Mouse (Mus musculus) midbrain, embryonic 11.5 days (tissue): ENCODE data around the gene Fstl1. TPM values are rescaled to one million over a fixed set of nuclear protein-coding genes. Genes with fewer than 3 reads are reported as not detected.

Source experiments
- ATAC-seq: fragments of 200-750 bp; cut with Nextera tagmentation; 2 replicates; pipeline ENCODE4 v1.8.0; 2017; ENCODE audit warnings: moderate TSS enrichment, moderate library complexity; ENCODE audit not compliant: low FRiP score
- DNase-seq: peaks from one replicate; pipeline ENCODE4 v3.0.0; 2015; ENCODE audit warnings: low spot score; ENCODE audit errors: missing footprints
- H3K27ac ChIP-seq: fragments of 300-500 bp; sonication (generic); 2 replicates; pipeline ENCODE4 v1.5.1; 2014; ENCODE audit warnings: low read depth, low read length
- H3K27me3 ChIP-seq: fragments of 300-500 bp; sonication (generic); 2 replicates; pipeline ENCODE4 v1.6.1; 2014; ENCODE audit warnings: mild to moderate bottlenecking, low read length, moderate library complexity, mixed read lengths; ENCODE audit not compliant: control insufficient read depth, insufficient read depth
- H3K36me3 ChIP-seq: fragments of 300-500 bp; sonication (generic); 2 replicates; pipeline ENCODE4 v1.6.1; 2014; ENCODE audit warnings: mild to moderate bottlenecking, low read length, moderate library complexity, mixed read lengths; ENCODE audit not compliant: control insufficient read depth, insufficient read depth
- H3K4me1 ChIP-seq: fragments of 300-500 bp; sonication (generic); 2 replicates; pipeline ENCODE4 v1.6.1; 2014; ENCODE audit warnings: low read length; ENCODE audit not compliant: control insufficient read depth, insufficient read depth
- H3K4me2 ChIP-seq: fragments of 300-500 bp; sonication (generic); 2 replicates; pipeline ENCODE4 v1.6.1; 2014; ENCODE audit warnings: mild to moderate bottlenecking, moderate library complexity
- H3K4me3 ChIP-seq: fragments of 300-500 bp; sonication (generic); 2 replicates; pipeline ENCODE4 v1.5.1; 2014; ENCODE audit warnings: low read depth, low read length
- H3K9ac ChIP-seq: fragments of 300-500 bp; sonication (generic); 2 replicates; pipeline ENCODE4 v1.6.1; 2014; ENCODE audit warnings: low read length
- H3K9me3 ChIP-seq: fragments of 300-500 bp; sonication (generic); 2 replicates; pipeline ENCODE4 v1.6.1; 2016; ENCODE audit warnings: low read length; ENCODE audit not compliant: control insufficient read depth
- WGBS: fragments of 180-500 bp; shearing (Covaris S2); extraction: QIAGEN DNeasy Blood & Tissue Kit; methylation state at CpG from one replicate; pipeline ENCODE4 v1.1.7; 2014; 5-methylcytosine and 5-hydroxymethylcytosine counted together
- polyA plus RNA-seq: library from polyadenylated mRNA; unstranded; fragments of >200 nt; fragmentation: Nextera tagmentation; extraction: Ambion mirVana; gene quantifications from 2 replicates; pipeline ENCODE4 v1.2.1, GENCODE M21; 2014

Fstl1 gene
- polyA plus RNA-seq, 1 experiment from 2014 or later, result 199 TPM

DNA sequence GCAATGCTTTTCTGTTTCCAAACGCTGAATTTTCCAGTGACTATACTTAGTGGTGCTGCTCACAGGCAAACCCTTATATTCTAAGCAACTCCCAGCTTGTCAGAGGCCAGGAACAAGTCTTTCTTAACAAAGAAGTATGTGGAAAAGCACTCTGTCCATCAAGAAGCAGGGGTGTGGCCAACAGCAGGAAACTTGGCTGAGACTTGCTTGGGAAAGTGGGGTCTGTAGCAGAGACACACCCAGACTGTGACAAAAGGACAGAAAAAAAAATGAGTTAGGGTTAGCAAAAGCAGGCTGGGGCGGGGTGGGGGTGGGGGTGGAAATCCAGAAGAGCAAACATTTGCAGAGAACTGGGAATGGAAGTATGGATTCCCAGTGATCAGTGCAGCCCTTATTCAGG is 23.8 kb upstream of the Fstl1 start:
- Histone ChIP-seq H3K27me3 (no peaks in the 10 kb centered on the region), H3K4me3 (no peak overlapping the region), H3K9me3 (no peaks in the 10 kb centered on the region), H3K4me1 (no peaks in the 10 kb centered on the region), H3K4me2 (no peak overlapping the region), H3K27ac (no peak overlapping the region), H3K9ac (no peak overlapping the region), H3K36me3 (no peaks in the 10 kb centered on the region)
- DNase-seq (no peak), ATAC-seq (no peak)
- 30% methylated on average over 2 of the region's 2 CpGs for WGBS

DNA sequence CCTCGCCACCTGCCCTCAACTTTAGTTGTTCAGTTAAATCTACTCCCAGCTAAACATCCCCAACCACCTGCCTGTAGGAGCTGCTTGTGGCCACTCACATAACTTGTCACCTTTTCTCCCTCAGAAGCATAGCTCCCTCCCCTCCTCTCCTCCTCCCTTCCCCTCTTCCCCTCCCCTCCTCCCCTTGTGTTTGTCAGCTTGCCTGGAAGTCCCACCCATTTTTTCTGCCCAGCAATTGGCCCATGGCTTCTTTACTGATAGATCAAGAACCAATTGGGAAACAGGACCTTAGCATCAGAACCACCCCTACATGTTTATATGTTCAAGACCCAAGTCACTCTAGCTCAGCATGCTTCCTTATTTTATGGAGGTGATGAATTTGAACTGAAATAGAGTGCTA is 22.9 kb upstream of the Fstl1 start:
- Histone ChIP-seq H3K4me2 (no peak overlapping the region), H3K9ac (no peak overlapping the region), H3K27ac (no peak overlapping the region), H3K9me3 (no peaks in the 10 kb centered on the region), H3K4me3 (no peak overlapping the region), H3K36me3 (no peaks in the 10 kb centered on the region), H3K4me1 (no peaks in the 10 kb centered on the region), H3K27me3 (no peaks in the 10 kb centered on the region)
- DNase-seq (peak; percentile 89), ATAC-seq (0 out of 2 replicates have a peak, but pooled peaks have one; percentile 40)
- 85% methylated on average over 1 of the region's 1 CpGs for WGBS

GRCm38 (mm10) chr16:37754483-37754882 is 22.2 kb upstream of the Fstl1 start:
- H3K4me3 ChIP-seq, result no peak overlapping the region
- WGBS, result 64% methylated on average over 4 of the region's 4 CpGs
- H3K9ac ChIP-seq, result no peak overlapping the region
- H3K9me3 ChIP-seq, result no peaks in the 10 kb centered on the region
- no peak for DNase-seq
- no peaks in the 10 kb centered on the region for H3K36me3 ChIP-seq
- ATAC-seq, result no peak
- H3K4me1 ChIP-seq, result no peaks in the 10 kb centered on the region
- H3K27ac ChIP-seq, result no peak overlapping the region
- H3K4me2 ChIP-seq, result no peak overlapping the region
- no peaks in the 10 kb centered on the region for H3K27me3 ChIP-seq

GRCm38 (mm10) chr16:37757223-37757622 is 19.4 kb upstream of the Fstl1 start:
- H3K4me1 ChIP-seq, result no peaks in the 10 kb centered on the region
- no peak overlapping the region for H3K4me3 ChIP-seq
- no peaks in the 10 kb centered on the region for H3K36me3 ChIP-seq
- no peak overlapping the region for H3K4me2 ChIP-seq
- WGBS, result 86% methylated on average over 2 of the region's 2 CpGs
- DNase-seq (no peak), ATAC-seq (no peak)
- no peak overlapping the region for H3K27ac ChIP-seq
- H3K9ac ChIP-seq, result no peak overlapping the region
- H3K9me3 ChIP-seq, result no peaks in the 10 kb centered on the region
- H3K27me3 ChIP-seq, result no peaks in the 10 kb centered on the region

DNA sequence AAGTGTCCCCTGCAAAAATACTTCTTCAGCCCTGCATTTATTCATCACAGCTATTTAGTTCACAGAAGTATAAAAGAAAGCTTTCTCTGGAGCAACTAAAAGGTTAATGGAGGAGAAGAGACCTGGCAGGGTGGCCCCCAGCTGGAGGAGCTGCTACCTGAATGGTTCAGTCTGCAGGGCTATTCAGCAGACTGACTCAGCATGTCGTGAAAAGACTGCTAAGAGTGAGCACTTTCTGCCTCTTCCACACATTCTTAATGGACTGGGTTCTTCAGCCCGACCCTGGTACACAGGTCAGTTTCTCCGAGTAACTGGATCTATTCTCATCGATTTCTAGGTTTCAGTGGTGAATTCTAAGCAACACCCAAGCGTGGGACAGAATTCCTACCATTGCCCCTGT is 12.9 kb upstream of the Fstl1 start:
- Histone ChIP-seq H3K27me3 (no peaks in the 10 kb centered on the region), H3K4me1 (no peaks in the 10 kb centered on the region; the same call in 1 of the 2 replicates), H3K4me3 (no peak overlapping the region), H3K36me3 (no peaks in the 10 kb centered on the region), H3K27ac (no peak overlapping the region), H3K9ac (no peak overlapping the region), H3K4me2 (no peak overlapping the region), H3K9me3 (no peaks in the 10 kb centered on the region)
- DNase-seq (no peak), ATAC-seq (no peak)
- WGBS, result 33% methylated on average over 5 of the region's 5 CpGs

- Histone ChIP-seq H3K27me3 (no peaks in the 10 kb centered on the region), H3K4me2 (peak overlapping the region; percentile 87), H3K9me3 (no peaks in the 10 kb centered on the region), H3K27ac (no peak overlapping the region), H3K4me3 (peak overlapping the region; percentile 69), H3K9ac (peak overlapping the region; percentile 86), H3K4me1 (peaks cover 12% of the 10 kb centered on the region), H3K36me3 (no peaks in the 10 kb centered on the region)
- ATAC-seq (peak; percentile 61), DNase-seq (peak; percentile 82)
- 30% methylated on average over 14 of the region's 14 CpGs for WGBS
Measured at GRCm38 (mm10) chr16:37776166-37776859, 360 bp upstream of the Fstl1 start.

DNA sequence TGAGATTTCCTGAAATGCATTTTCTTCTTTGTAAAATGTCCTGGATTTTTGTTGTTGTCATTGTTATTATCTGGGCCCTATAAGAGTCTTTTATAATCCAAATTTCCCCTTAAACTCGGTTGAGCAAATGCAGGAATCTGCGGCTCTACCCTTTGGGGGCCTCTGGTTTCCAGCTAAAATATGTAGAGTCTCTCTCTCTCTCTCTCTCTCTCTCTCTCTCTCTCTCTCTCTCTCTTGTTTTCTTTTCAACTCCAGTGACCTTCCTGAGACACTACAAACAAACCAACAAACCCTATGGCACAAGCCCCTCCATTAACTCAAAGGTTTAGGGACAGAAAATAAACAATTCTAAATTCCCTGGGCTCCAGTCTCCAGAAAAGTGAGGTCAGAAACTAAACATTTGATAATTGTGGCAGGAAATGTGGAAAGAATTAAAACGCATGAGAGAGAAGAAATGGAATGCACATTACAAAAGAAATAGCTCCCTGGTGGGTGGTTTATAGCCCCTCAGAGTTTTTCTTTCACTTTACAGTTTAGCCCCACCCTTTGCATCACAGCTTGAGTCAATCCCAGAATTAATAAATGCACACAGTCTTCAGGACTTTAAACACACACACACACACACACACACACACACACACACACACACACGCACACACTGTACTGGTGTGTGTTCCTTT is 1.3 kb downstream of the Fstl1 start:
- peak; percentile 88 for DNase-seq

DNA sequence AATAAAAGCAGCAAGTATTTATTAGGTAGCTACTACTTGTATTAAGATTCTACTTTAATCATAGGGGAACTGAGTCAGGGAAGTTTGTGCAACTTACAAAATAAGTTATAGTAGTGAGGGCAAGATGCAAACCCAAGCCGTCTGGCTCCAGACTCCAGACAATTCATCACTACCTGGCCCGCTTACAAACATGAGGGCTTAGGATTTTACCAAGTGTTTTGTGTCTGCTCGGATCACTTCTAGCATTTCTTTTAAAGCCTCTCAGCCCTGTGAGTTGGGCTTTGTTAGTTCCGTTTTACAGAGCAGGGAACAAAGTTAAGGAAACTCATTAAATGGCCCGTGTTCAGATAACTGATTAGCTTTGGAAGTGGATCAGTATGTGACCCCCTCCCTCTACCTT is 1.9 kb downstream of the Fstl1 start:
- no peak for ATAC-seq
- Histone ChIP-seq H3K27ac (no peak overlapping the region), H3K4me3 (no peak overlapping the region; the same call in 1 of the 2 replicates)

More for the DNA sequence above, 1.3 kb downstream of the Fstl1 start:
- ATAC-seq, result no peak
- Histone ChIP-seq H3K4me2 (peak overlapping the region; percentile 87), H3K4me1 (peaks cover 12% of the 10 kb centered on the region), H3K9me3 (no peaks in the 10 kb centered on the region), H3K9ac (peak overlapping the region; percentile 86), H3K4me3 (peak overlapping the region; percentile 69), H3K36me3 (no peaks in the 10 kb centered on the region), H3K27ac (no peak overlapping the region), H3K27me3 (no peaks in the 10 kb centered on the region)
- WGBS, result 26% methylated on average over 4 of the region's 4 CpGs

DNA sequence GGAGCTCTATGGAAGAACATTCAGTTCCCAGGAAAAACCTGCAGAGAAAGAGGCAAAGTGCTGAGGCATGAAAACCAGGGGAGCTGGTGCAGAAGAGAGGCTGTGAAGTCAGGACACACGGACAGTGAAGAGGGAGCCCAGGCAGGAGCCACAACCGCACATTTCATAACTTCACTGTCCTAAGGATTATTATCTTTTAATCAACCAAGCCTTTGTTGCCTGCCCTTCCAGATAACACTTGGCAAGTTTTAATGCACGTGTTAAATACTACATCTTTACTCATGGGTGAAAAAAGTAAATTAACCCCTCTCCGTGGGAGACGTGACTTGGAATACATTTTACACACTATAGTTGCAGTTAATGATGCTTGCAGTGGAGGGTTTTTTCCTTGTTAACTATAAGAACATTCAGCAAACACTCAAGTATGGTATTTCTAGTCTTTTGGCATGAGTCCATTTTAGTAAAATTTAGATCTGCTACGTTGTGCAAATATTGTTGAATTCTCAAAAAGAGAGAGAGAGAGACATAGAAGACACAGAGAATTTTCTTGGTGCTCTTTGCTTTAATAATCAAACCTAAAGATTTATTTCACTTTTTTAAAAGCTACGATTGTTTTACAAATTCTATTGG is 3.1 kb downstream of the Fstl1 start:
- no peak overlapping the region for H3K4me3 ChIP-seq
- ATAC-seq, result no peak
- H3K4me2 ChIP-seq, result no peak overlapping the region
- no peaks in the 10 kb centered on the region for H3K27me3 ChIP-seq
- H3K4me1 ChIP-seq, result peaks cover 12% of the 10 kb centered on the region
- DNase-seq, result no peak
- H3K36me3 ChIP-seq, result no peaks in the 10 kb centered on the region
- no peak overlapping the region for H3K27ac ChIP-seq
- no peak overlapping the region for H3K9ac ChIP-seq
- H3K9me3 ChIP-seq, result no peaks in the 10 kb centered on the region
- WGBS, result 81% methylated on average over 7 of the region's 7 CpGs

More for the DNA sequence above, 1.9 kb downstream of the Fstl1 start:
- Histone ChIP-seq H3K4me1 (peaks cover 12% of the 10 kb centered on the region), H3K4me2 (peak overlapping the region; percentile 87), H3K27me3 (no peaks in the 10 kb centered on the region), H3K9me3 (no peaks in the 10 kb centered on the region), H3K36me3 (no peaks in the 10 kb centered on the region), H3K9ac (0 out of 2 replicates have a peak overlapping the region, but pooled peaks have one; percentile 0)
- WGBS, result 49% methylated on average over 5 of the region's 5 CpGs
- DNase-seq, result no peak
